Mouse (Mus musculus) lung, embryonic 14.5 days (tissue): ENCODE measurements at regions not wholly inside any gene's neighbourhood (a gene's known extent, or its start where the extent isn't known, plus 50 kb on each side); places are given as distances from the start of the nearest gene placed in this dataset.

Experiments
- ATAC-seq: fragments of 200-750 bp; cut with Nextera tagmentation; 2 replicates; pipeline ENCODE4 v1.8.0; 2017; ENCODE audit warnings: mild to moderate bottlenecking, moderate TSS enrichment, moderate library complexity; ENCODE audit not compliant: insufficient read depth
- DNase-seq: peaks from one replicate; pipeline ENCODE4 v3.0.0-alpha.2; 2015
- H3K27ac ChIP-seq: fragments of 300-500 bp; sonication (generic); 2 replicates; pipeline ENCODE4 v1.5.1; 2014; ENCODE audit warnings: low read depth, mild to moderate bottlenecking, moderate library complexity
- H3K27me3 ChIP-seq: fragments of 300-500 bp; sonication (generic); 2 replicates; pipeline ENCODE4 v1.6.1; 2014; ENCODE audit warnings: low read length, control low read depth; ENCODE audit not compliant: insufficient read depth
- H3K36me3 ChIP-seq: fragments of 300-500 bp; sonication (generic); 2 replicates; pipeline ENCODE4 v1.6.1; 2014; ENCODE audit warnings: control low read depth; ENCODE audit not compliant: insufficient read depth
- H3K4me1 ChIP-seq: fragments of 300-500 bp; sonication (generic); 2 replicates; pipeline ENCODE4 v1.6.1; 2014; ENCODE audit warnings: antibody characterized with exemption, control low read depth; ENCODE audit not compliant: insufficient read depth
- H3K4me2 ChIP-seq: fragments of 300-500 bp; sonication (generic); 2 replicates; pipeline ENCODE4 v1.6.1; 2014; ENCODE audit warnings: mild to moderate bottlenecking
- H3K4me3 ChIP-seq: fragments of 300-500 bp; sonication (generic); 2 replicates; pipeline ENCODE4 v1.5.1; 2014; ENCODE audit warnings: low read depth, low read length
- H3K9ac ChIP-seq: fragments of 300-500 bp; sonication (generic); 2 replicates; pipeline ENCODE4 v1.6.1; 2014
- H3K9me3 ChIP-seq: fragments of 300-500 bp; sonication (generic); 2 replicates; pipeline ENCODE4 v1.6.1; 2016; ENCODE audit warnings: low read depth, low read length, control low read depth
- CTCF ChIP-seq: IDR thresholded peaks from 2 replicates; pipeline ENCODE4 v1.5.1; 2016; ENCODE audit warnings: antibody characterized with exemption, low read depth
- WGBS: fragments of 180-500 bp; shearing (Covaris S2); extraction: QIAGEN DNeasy Blood & Tissue Kit; methylation state at CpG from one replicate; pipeline ENCODE4 v1.1.7; 2014; 5-methylcytosine and 5-hydroxymethylcytosine counted together

DNA sequence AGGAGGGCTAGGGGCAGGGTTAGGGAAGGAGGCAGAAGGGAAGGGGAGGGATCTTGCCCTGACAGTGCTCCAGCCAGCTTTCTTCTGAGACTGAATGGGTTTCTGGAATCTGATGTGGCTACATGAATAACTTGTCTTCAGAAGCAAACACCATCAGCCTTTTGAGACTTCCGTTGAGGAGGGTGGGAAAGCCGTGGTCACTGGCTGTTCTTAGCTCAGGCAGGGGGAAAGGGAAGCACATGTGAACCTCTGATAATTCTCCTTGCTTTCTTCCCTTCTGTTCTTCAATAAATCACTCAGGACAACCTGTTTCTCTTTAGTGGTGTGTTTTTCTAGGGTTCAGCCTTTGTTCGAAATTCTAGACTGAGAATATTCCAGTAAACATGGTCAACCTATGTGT lies 148.9 kb downstream of the Bcl11a start:
- no peaks in the 10 kb centered on the region for H3K9me3 ChIP-seq
- H3K9ac ChIP-seq: no peak overlapping the region
- no peak for DNase-seq
- no peaks in the 10 kb centered on the region for H3K36me3 ChIP-seq
- no peak for TF ChIP-seq CTCF
- H3K4me3 ChIP-seq: no peak overlapping the region
- 49% methylated on average over 3 of the region's 3 CpGs for WGBS
- H3K4me1 ChIP-seq: peaks cover 4% of the 10 kb centered on the region; the same call in 1 of the 2 replicates
- H3K27me3 ChIP-seq: no peaks in the 10 kb centered on the region
- 0 out of 2 replicates have a peak, but pooled peaks have one; percentile 23 for ATAC-seq
- no peak overlapping the region for H3K27ac ChIP-seq
- H3K4me2 ChIP-seq: no peak overlapping the region

DNA sequence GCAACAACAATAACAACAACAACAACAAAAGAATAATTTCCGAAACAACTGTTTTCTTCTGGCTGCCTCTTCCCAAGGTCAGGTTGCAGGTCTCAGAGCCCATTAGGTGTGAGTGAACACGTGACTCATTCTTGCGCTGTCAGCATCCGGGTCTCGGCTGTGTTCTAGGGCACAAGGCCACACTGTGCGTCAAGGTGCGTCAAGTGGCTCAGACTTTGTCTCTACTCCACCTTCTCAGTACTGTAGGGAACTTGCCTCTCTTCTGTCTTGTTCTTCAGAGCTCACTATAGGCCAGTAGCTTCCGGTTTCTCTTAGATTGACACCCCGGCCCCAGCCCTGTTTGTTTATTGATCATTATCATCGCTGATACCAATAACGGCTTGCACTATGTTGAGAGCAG lies 155.5 kb downstream of the Bcl11a start:
- TF ChIP-seq CTCF: no peak
- H3K4me2 ChIP-seq: no peak overlapping the region
- H3K4me3 ChIP-seq: no peak overlapping the region
- DNase-seq (no peak), ATAC-seq (peak; percentile 63)
- no peaks in the 10 kb centered on the region for H3K27me3 ChIP-seq
- WGBS: 48% methylated on average over 11 of the region's 11 CpGs
- H3K36me3 ChIP-seq: no peaks in the 10 kb centered on the region
- H3K9ac ChIP-seq: no peak overlapping the region
- H3K27ac ChIP-seq: no peak overlapping the region
- H3K9me3 ChIP-seq: no peaks in the 10 kb centered on the region
- peaks cover 4% of the 10 kb centered on the region for H3K4me1 ChIP-seq

DNA sequence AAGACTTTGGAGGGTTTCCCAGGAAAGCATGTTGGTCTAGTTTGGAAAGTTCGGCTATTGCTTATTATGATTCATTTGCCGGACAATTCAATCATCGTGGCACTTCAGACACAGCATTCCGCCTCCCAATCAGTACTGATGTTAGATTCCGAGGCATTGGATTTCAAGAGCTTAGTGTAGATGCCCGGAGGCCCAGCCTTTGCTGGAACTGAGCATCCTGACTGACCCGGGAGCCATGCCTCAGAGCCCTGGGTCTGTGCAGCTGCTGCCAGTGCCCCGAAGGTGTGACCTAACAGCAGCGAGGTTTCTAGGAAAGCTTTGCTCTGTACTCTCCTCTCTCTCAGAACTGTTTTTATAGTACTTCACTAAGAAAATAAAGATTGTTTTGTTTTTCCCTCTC lies 156.0 kb downstream of the Bcl11a start:
- TF ChIP-seq CTCF: no peak
- Histone ChIP-seq H3K4me3 (no peak overlapping the region), H3K4me1 (peaks cover 4% of the 10 kb centered on the region), H3K27me3 (no peaks in the 10 kb centered on the region), H3K9ac (no peak overlapping the region), H3K9me3 (no peaks in the 10 kb centered on the region), H3K27ac (no peak overlapping the region), H3K36me3 (no peaks in the 10 kb centered on the region), H3K4me2 (no peak overlapping the region)
- DNase-seq (no peak), ATAC-seq (peak; percentile 31; the same call in 1 of the 2 replicates)
- 18% methylated on average over 9 of the region's 9 CpGs for WGBS

DNA sequence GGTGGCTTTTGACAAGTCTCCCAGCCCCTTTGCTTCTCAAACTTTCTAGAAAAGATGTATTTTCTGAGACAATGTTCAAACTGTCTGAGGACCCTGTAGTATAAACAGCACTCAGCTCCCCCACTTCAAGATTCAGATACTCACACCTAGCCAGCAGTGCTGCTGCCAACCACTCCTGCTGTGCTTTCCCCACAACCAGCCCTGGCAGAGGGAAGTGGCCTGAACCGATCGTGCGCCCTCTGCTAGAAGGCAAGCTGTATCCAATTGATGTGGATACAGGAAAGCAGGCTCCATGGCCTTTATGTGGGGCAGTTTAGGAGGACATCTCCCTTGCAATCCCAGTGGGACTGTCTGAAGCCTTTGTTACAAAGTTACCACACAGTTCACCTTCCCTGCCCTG lies 156.6 kb downstream of the Bcl11a start:
- Histone ChIP-seq H3K9me3 (no peaks in the 10 kb centered on the region), H3K9ac (no peak overlapping the region), H3K27ac (no peak overlapping the region), H3K27me3 (no peaks in the 10 kb centered on the region), H3K4me2 (no peak overlapping the region), H3K4me3 (no peak overlapping the region), H3K4me1 (peaks cover 4% of the 10 kb centered on the region), H3K36me3 (no peaks in the 10 kb centered on the region)
- DNase-seq (no peak), ATAC-seq (peak; percentile 31; the same call in 1 of the 2 replicates)
- WGBS: 45% methylated on average over 3 of the region's 3 CpGs
- no peak for TF ChIP-seq CTCF

DNA sequence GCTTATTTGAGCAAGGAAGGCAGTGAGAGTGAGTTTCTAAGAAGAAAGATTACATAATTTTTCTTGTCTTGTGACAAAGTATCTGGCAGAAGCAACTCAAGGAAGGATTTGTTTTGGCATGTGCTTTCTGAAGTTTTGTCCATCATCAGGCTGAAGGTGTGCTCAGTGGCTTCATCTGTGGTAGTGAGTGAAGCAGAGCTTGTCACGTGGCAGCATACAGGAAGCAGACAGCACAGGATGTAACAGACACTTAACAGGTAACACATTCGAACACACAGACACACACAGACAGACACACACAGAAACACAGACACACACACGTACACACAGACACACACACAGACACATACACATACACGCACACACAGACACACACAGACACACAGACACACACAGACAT lies 157.5 kb downstream of the Bcl11a start:
- Histone ChIP-seq H3K4me1 (peaks cover 4% of the 10 kb centered on the region), H3K27ac (no peak overlapping the region), H3K27me3 (no peaks in the 10 kb centered on the region), H3K36me3 (no peaks in the 10 kb centered on the region), H3K4me3 (no peak overlapping the region), H3K4me2 (no peak overlapping the region), H3K9me3 (no peaks in the 10 kb centered on the region), H3K9ac (no peak overlapping the region)
- ATAC-seq (no peak), DNase-seq (no peak)
- 70% methylated on average over 4 of the region's 4 CpGs for WGBS
- TF ChIP-seq CTCF: no peak

DNA sequence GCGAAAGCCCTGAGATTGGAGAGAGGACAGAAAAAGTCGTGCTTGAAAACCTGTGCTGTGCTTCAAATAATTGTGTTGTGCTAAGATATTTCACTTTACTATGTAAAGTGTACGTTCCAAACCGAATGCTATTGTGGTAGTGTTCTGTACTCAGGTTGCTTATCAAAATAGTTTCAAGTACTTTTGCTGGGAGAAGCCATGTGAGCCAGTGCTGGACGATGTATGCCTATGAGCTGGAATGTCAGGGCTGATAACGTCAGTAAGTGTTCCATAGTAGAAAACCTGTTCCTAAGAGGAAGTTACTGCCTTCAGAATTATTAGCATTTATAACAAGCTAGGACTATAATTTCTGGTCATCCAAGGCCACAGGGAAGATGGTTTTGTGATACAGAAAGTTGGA lies 161.8 kb downstream of the Bcl11a start:
- H3K27me3 ChIP-seq: no peaks in the 10 kb centered on the region
- no peak overlapping the region for H3K4me3 ChIP-seq
- no peak for TF ChIP-seq CTCF
- peaks cover 4% of the 10 kb centered on the region for H3K4me1 ChIP-seq
- DNase-seq (no peak), ATAC-seq (no peak)
- H3K4me2 ChIP-seq: no peak overlapping the region
- no peak overlapping the region for H3K9ac ChIP-seq
- H3K9me3 ChIP-seq: no peaks in the 10 kb centered on the region
- 59% methylated on average over 6 of the region's 6 CpGs for WGBS
- no peaks in the 10 kb centered on the region for H3K36me3 ChIP-seq
- no peak overlapping the region for H3K27ac ChIP-seq

DNA sequence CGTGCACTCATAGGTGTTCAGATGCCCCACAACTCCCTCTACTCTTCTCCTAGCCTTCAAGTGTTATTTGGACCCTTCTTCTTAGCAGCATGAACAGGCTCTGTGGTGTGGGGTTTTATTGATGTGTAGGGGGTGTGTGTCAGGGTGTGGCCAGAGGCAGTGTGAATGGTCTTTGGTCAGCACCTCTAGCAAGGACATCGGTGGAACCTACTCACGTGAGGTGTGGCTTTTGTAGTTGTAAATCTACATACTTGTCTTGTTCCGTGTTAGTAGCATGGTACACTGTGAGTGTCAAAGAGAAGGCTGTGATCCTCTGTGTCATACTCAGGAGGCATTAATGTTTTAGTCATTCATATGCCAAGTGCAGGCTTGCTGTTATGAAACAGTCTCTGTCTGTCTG lies 164.2 kb downstream of the Bcl11a start:
- DNase-seq: no peak
- no peak for ATAC-seq
- Histone ChIP-seq H3K36me3 (no peaks in the 10 kb centered on the region), H3K9me3 (no peaks in the 10 kb centered on the region), H3K27me3 (no peaks in the 10 kb centered on the region), H3K4me1 (0 out of 2 replicates have a peak, but pooled peaks cover 2% of the 10 kb centered on the region), H3K27ac (no peak overlapping the region), H3K4me3 (no peak overlapping the region), H3K9ac (no peak overlapping the region), H3K4me2 (no peak overlapping the region)
- 72% methylated on average over 4 of the region's 4 CpGs for WGBS
- no peak for TF ChIP-seq CTCF

DNA sequence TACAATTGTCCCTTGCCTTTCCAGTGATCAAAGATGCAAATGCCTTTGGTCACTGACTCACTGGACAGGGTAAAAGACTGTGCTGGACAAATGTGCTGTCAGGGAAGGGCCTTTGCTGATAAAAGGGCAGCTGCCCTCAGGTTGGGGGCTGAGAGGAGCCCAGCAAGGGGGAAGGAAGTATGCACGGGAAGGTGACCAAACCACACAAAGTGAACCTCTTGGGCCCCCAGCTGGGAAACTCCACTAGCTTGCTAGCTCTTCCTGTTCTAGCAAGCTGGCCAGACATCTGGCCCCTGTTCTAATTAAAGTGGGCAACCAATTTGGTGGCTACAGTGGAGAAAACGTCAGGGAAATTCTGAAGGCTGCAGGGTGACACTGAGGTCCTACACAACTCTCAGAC lies 165.0 kb downstream of the Bcl11a start:
- no peak for TF ChIP-seq CTCF
- no peaks in the 10 kb centered on the region for H3K27me3 ChIP-seq
- no peak overlapping the region for H3K4me2 ChIP-seq
- no peaks in the 10 kb centered on the region for H3K9me3 ChIP-seq
- no peaks in the 10 kb centered on the region for H3K36me3 ChIP-seq
- ATAC-seq (no peak), DNase-seq (no peak)
- 8% methylated on average over 2 of the region's 2 CpGs for WGBS
- no peak overlapping the region for H3K27ac ChIP-seq
- H3K4me3 ChIP-seq: no peak overlapping the region
- H3K4me1 ChIP-seq: 0 out of 2 replicates have a peak, but pooled peaks cover 2% of the 10 kb centered on the region
- no peak overlapping the region for H3K9ac ChIP-seq
